Mouse (Mus musculus) cortical plate, adult 2 months (tissue): ENCODE results near the gene Zar1. TPM values are rescaled to one million over a fixed set of nuclear protein-coding genes. Genes with fewer than 3 reads are reported as not detected.
"Not testable (repeated sequence)": the region's sequence is repeated elsewhere in the genome, so short reads cannot be mapped to it uniquely, and the experiment has no call there.

Experiments
- H3K27ac ChIP-seq: fragments of 200-500 bp; 2 replicates; pipeline ENCODE4 v1.5.1; 2012; ENCODE audit warnings: low read length, control low read depth, inconsistent platforms; ENCODE audit not compliant: insufficient read depth
- H3K4me1 ChIP-seq: fragments of 200-500 bp; 2 replicates; pipeline ENCODE4 v1.6.1; 2011; ENCODE audit warnings: low read length; ENCODE audit not compliant: control insufficient read depth, insufficient read depth
- H3K4me3 ChIP-seq: fragments of 200-500 bp; 2 replicates; pipeline ENCODE4 v1.5.1; 2011; ENCODE audit warnings: mild to moderate bottlenecking, low read length, control low read depth; ENCODE audit not compliant: insufficient read depth
- CTCF ChIP-seq: fragments of 200-500 bp; IDR thresholded peaks from 2 replicates; pipeline ENCODE4 v1.5.1; 2011; ENCODE audit warnings: mild to moderate bottlenecking, control low read depth, low read length; ENCODE audit not compliant: insufficient read depth; ENCODE audit errors: extremely low read depth
- POLR2A ChIP-seq: fragments of 200-500 bp; IDR thresholded peaks from 2 replicates; pipeline ENCODE4 v1.6.1; 2011; ENCODE audit warnings: mild to moderate bottlenecking, low read length, control low read depth; ENCODE audit not compliant: insufficient read depth; ENCODE audit errors: extremely low read depth
- polyA plus RNA-seq: library from polyadenylated mRNA; depleted of rRNA; stranded (reverse); fragments of >200 nt; gene quantifications from 2 replicates; pipeline ENCODE4 v1.2.3, GENCODE M21; 2012; rRNA removed

The Zar1 gene
- 0.15 and 0.17 TPM in 2 replicates for polyA plus RNA-seq

- H3K4me3 ChIP-seq, H3K4me1 ChIP-seq, H3K27ac ChIP-seq: not testable (repeated sequence)
These were observed at the start of gene Zar1 for GRCm38 (mm10) chr5:72580970-72581332. Zar1 (minus strand) TSS chr5:72581254.

DNA sequence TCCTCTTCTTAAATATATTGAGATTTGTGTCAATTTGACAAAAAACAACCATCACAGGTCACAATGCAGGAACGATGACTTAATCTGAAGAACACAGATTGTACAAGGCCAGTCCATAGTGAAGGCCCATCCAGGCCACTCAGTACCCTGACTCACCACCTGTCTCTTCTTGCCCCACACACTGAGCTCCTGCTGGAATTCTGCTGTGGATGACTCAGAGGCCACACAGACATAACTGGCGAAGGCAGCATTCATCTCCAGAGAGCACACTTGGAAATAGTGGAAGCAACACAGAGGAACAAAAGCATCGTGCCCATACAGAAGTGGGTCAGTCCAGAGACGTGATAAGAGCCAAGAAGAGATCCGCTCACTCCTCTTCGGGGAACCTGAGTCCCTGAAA lies 49.0 kb upstream of the Zar1 start:
- H3K27ac ChIP-seq: no peak overlapping the region
- no peaks in the 10 kb centered on the region for H3K4me1 ChIP-seq
- H3K4me3 ChIP-seq: no peak overlapping the region
- TF ChIP-seq CTCF: no peak
- TF ChIP-seq POLR2A: no peak

DNA sequence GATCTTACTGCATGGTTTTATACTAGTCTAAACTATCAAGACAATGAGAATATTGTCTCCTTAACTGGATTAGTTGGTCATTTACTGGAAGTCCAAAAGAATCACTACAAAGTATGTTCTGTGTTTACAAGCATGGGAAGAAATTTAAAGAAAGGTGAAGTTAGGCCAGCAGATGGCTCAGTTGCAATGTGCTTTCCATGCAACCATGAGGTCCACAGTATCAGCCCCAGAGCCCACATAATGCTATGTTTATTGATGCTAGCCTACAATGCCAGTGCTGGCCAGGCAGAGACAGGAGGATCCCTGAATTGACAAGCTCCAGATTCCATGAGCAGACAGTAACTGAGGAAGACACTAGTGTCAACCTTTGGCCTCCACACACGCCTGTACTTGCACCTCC lies 40.0 kb upstream of the Zar1 start:
- TF ChIP-seq CTCF (no peak), POLR2A (no peak)
- Histone ChIP-seq H3K4me1 (no peaks in the 10 kb centered on the region), H3K27ac (no peak overlapping the region)

GRCm38 (mm10) chr5:72617413-72617812 lies 36.4 kb upstream of the Zar1 start:
- Histone ChIP-seq H3K4me3 (no peak overlapping the region), H3K27ac (no peak overlapping the region), H3K4me1 (no peaks in the 10 kb centered on the region)
- TF ChIP-seq POLR2A (no peak), CTCF (no peak)

More for the DNA sequence above, 40.0 kb upstream of the Zar1 start:
- no peak overlapping the region for H3K4me3 ChIP-seq

GRCm38 (mm10) chr5:72603138-72603537 lies 22.1 kb upstream of the Zar1 start:
- H3K27ac ChIP-seq: no peak overlapping the region
- H3K4me3 ChIP-seq: no peak overlapping the region

GRCm38 (mm10) chr5:72601006-72601405 lies 20.0 kb upstream of the Zar1 start:
- TF ChIP-seq POLR2A: no peak
- TF ChIP-seq CTCF: 0 out of 2 replicates have a peak, but pooled peaks have one; percentile 30
- Histone ChIP-seq H3K27ac (no peak overlapping the region), H3K4me1 (no peaks in the 10 kb centered on the region), H3K4me3 (no peak overlapping the region)

More at GRCm38 (mm10) chr5:72603138-72603537, 22.1 kb upstream of the Zar1 start:
- TF ChIP-seq CTCF (no peak), POLR2A (no peak)
- H3K4me1 ChIP-seq: no peaks in the 10 kb centered on the region

- H3K4me3 ChIP-seq: no peak within 1 kb of the TSS
- H3K27ac ChIP-seq: no peak within 1 kb of the TSS
- peaks cover 2% of the 10 kb centered on the region; the same call in 1 of the 2 replicates for H3K4me1 ChIP-seq
- TF ChIP-seq CTCF (no peak), POLR2A (no peak)
These were observed 6.2 kb upstream of the Zar1 start, which contains the start of gene Gm5868 for GRCm38 (mm10) chr5:72587192-72587681. Gm5868 (minus strand) TSS chr5:72587551.

- not testable (repeated sequence) for H3K4me1 ChIP-seq, H3K4me3 ChIP-seq, H3K27ac ChIP-seq
These were observed 5.7 kb upstream of the Zar1 start for GRCm38 (mm10) chr5:72586667-72587191.

- H3K27ac ChIP-seq, H3K4me3 ChIP-seq, H3K4me1 ChIP-seq: not testable (repeated sequence)
- 0 out of 2 replicates have a peak, but pooled peaks have one; percentile 6 for TF ChIP-seq CTCF
These were observed 5.1 kb upstream of the Zar1 start for GRCm38 (mm10) chr5:72586122-72586521.

DNA sequence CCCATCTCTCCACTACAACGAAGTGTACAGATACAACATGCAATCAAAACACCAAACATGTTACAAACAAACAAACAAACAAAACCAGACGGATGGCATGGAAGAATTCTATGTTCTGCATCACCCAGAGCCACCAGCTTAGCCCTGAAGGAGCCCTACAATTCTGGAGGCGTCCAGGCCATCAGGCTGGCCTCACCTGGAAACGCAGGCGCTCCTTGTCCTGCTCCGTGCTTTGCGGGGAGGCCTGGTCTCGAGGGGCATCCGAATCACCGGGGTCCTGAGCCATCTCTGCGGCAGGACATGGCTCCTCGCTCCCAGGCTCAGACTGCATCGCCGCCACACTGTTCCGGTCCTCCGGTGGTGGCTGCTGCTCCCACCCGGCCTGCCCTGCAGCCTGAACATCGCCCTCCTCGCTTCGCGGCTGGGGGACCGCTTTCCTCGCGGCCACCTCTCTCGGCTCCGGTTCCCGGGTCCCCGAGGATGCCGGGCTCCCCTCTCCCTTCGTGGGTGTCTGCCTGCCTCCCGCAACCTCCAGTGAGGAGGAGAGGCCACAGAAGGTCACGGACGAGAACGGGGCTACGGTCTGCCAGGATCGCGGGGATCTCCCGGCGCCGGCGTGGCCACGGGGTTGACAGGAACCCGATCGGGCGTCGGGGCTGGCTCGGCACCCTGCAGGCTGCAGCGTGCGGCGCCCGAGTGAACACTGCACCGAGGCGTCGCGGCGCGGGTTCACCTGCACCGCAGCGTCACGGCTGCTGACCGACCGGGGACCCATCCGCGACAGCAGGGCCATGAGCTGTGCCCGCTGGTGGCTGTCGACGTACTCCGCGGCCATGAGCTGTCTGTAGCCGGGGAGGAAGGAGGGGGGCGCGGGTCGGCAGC lies 725 bp downstream of the Zar1 start:
- not testable (repeated sequence) for H3K4me3 ChIP-seq, H3K27ac ChIP-seq, H3K4me1 ChIP-seq

- H3K27ac ChIP-seq, H3K4me1 ChIP-seq, H3K4me3 ChIP-seq: not testable (repeated sequence)
These were observed 1.5 kb downstream of the Zar1 start for GRCm38 (mm10) chr5:72579599-72579998.
